In genomic region chr17:29928751-29929237, GRCm38 (mm10) we compare ENCODE assay signal across 8 mouse cellular contexts. TPM values are rescaled to one million over a fixed set of nuclear protein-coding genes. Genes with fewer than 3 reads are reported as not detected.
A peak's percentile ranks its signal among the peaks of the same experiment; 100 is the strongest.
DNase-seq lines count a peak whose midpoint lies in the region; ATAC-seq lines count a peak whose summit lies in the region.
"Had no signal": no experiment of that assay in that cellular context is flagged by ENCODE, and none has a peak within 500 bp of the region (broad histone marks: within the 10 kb centered on the region; RNA-seq: fewer than 3 reads in every experiment).

No protein-coding gene starts in this region.

- ATAC-seq in liver, embryonic 15.5 days (ENCODE audit: insufficient read depth): no peak

- peaks cover 11% of the 10 kb centered on the region for H3K4me1 ChIP-seq in liver, embryonic 15.5 days (replicated peaks)

- H3K36me3 ChIP-seq in liver, embryonic 15.5 days (replicated peaks): no peaks in the 10 kb centered on the region

- H3K4me3 ChIP-seq in liver, embryonic 15.5 days (replicated peaks): 0 out of 2 replicates have a peak overlapping the region, but pooled peaks have one; percentile 17
- H3K4me3 ChIP-seq: myocyte had no signal

- H3K27ac ChIP-seq in liver, embryonic 15.5 days (replicated peaks): no peak overlapping the region

- DNase-seq in spleen, postnatal 4 days (ENCODE audit: low spot score in 2 of 2): peak; percentile 41 to 76
- no peak for DNase-seq in spleen, adult 12 weeks (ENCODE audit: low spot score)
- DNase-seq in cerebellum, adult 18-20 months: peak; percentile 13 to 29
- DNase-seq in heart, adult 8-10 months (ENCODE audit: low spot score): peak; percentile 41
- peak; percentile 85 for DNase-seq in kidney, adult 9 months
- peak; percentile 50 for DNase-seq in thymus, postnatal 14 days

- H3K27me3 ChIP-seq in liver, embryonic 15.5 days: peaks cover 33% of the 10 kb centered on the region

- H3K4me2 ChIP-seq in liver, embryonic 15.5 days: peak overlapping the region; percentile 46

- 16% methylated on average over 16 of the region's 16 CpGs for WGBS in liver, embryonic 15.5 days (ENCODE audit: insufficient replicate concordance)

- H3K9ac ChIP-seq in liver, embryonic 15.5 days: no peak overlapping the region

- no peaks in the 10 kb centered on the region for H3K9me3 ChIP-seq in liver, embryonic 15.5 days (replicated peaks)

RNA-seq across cellular contexts. Expression of gene Mdga1, which starts 41.1 kb away (rescaled TPM):
- 10 to 100 TPM; 15.6 to 17.3 (median 16.4) TPM for total RNA-seq in heart, adult 8-10 months (2022)
- polyA plus RNA-seq in liver, embryonic 15.5 days (2015; fragmentation: Nextera tagmentation; extraction: Ambion mirVana): 1.1 and 2.4 TPM in 2 replicates
